Mouse (Mus musculus): ENCODE measurements around the gene Cnnm4.

Gene Cnnm4

GRCm38 (mm10) chr1:36473211-36473780 lies 1.9 kb downstream of the Cnnm4 start:
- no peak for DNase-seq (ENCODE audit: low read depth)

GRCm38 (mm10) chr1:36474646-36475045 lies 3.2 kb downstream of the Cnnm4 start:
- no peak for DNase-seq (ENCODE audit: low read depth)

GRCm38 (mm10) chr1:36475480-36476110 lies 4.2 kb downstream of the Cnnm4 start:
- no peak for DNase-seq (ENCODE audit: low read depth)

GRCm38 (mm10) chr1:36476426-36476825 lies 5.0 kb downstream of the Cnnm4 start:
- DNase-seq (ENCODE audit: low read depth), result no peak

GRCm38 (mm10) chr1:36478343-36478795 lies 6.9 kb downstream of the Cnnm4 start:
- DNase-seq (ENCODE audit: low read depth), result no peak

- DNase-seq (ENCODE audit: low read depth), result no peak
Observed at GRCm38 (mm10) chr1:36479903-36480899, 8.8 kb downstream of the Cnnm4 start.

GRCm38 (mm10) chr1:36483825-36484224 lies 12.4 kb downstream of the Cnnm4 start:
- DNase-seq (ENCODE audit: low read depth), result no peak

GRCm38 (mm10) chr1:36485080-36485479 lies 13.7 kb downstream of the Cnnm4 start:
- no peak for DNase-seq (ENCODE audit: low read depth)

- no peak for DNase-seq (ENCODE audit: low read depth)
Observed at GRCm38 (mm10) chr1:36487111-36487510, 15.7 kb downstream of the Cnnm4 start.

GRCm38 (mm10) chr1:36489661-36490060 lies 18.2 kb downstream of the Cnnm4 start:
- no peak for DNase-seq (ENCODE audit: low read depth)

- peak; percentile 79 for DNase-seq (ENCODE audit: low read depth)
Observed at GRCm38 (mm10) chr1:36492416-36493139, 21.2 kb downstream of the Cnnm4 start.

- no peak for DNase-seq (ENCODE audit: low read depth)
Observed at GRCm38 (mm10) chr1:36493299-36493698, 21.9 kb downstream of the Cnnm4 start.

GRCm38 (mm10) chr1:36496719-36497118 lies 25.3 kb downstream of the Cnnm4 start:
- DNase-seq (ENCODE audit: low read depth), result no peak

GRCm38 (mm10) chr1:36497312-36497711 lies 25.9 kb downstream of the Cnnm4 start:
- no peak for DNase-seq (ENCODE audit: low read depth)

- no peak for DNase-seq (ENCODE audit: low read depth)
Observed at GRCm38 (mm10) chr1:36501261-36501660, 29.8 kb downstream of the Cnnm4 start.

- no peak for DNase-seq (ENCODE audit: low read depth)
Observed at GRCm38 (mm10) chr1:36508238-36508637, 36.8 kb downstream of the Cnnm4 start.

- DNase-seq (ENCODE audit: low read depth), result peak; percentile 85
Observed at GRCm38 (mm10) chr1:36511289-36512021, 40.0 kb downstream of the Cnnm4 start, which contains the start of gene Cnnm3. Gene Cnnm3, plus strand, starts transcription at chr1:36511867.

GRCm38 (mm10) chr1:36512089-36512965 lies 40.9 kb downstream of the Cnnm4 start:
- no peak for DNase-seq (ENCODE audit: low read depth)

GRCm38 (mm10) chr1:36512966-36513280 lies 41.5 kb downstream of the Cnnm4 start:
- no peak for DNase-seq (ENCODE audit: low read depth)

GRCm38 (mm10) chr1:36513310-36513709 lies 41.9 kb downstream of the Cnnm4 start:
- no peak for DNase-seq (ENCODE audit: low read depth)

Measured in fibroblast of lung, adult 2 months (primary cell).